Comparison of ENCODE assay signal across 8 mouse cellular contexts in the genomic region with DNA sequence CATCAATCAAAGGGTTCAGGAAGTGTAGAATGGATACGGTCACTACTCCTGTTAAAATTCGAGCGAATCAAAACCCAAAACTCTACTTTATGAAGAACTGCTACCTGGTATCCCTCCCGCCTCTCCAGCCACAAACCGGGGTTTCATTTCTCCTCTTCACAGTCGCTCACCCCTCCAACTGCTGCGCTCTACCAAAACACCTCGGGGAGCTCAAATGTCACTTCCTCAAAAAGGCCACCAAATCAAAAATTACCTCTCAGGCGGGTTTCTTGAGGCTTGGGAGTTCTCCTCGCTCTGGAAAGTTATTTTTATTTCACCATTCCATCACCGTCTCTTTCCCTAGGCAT. TPM values are rescaled to one million over a fixed set of nuclear protein-coding genes. Genes with fewer than 3 reads are reported as not detected.
DNase-seq lines count a peak whose midpoint lies in the region; ATAC-seq and TF ChIP-seq lines count a peak whose summit lies in the region.

No protein-coding gene starts in this region.

- peak overlapping the region; percentile 74 for H3K9ac ChIP-seq in ES-E14 (ENCODE audit: insufficient read depth, low read depth, low read length, poor library complexity, severe bottlenecking)

- DNase-seq in embryo, embryonic 11 days, result peak; percentile 14
- DNase-seq in embryo, embryonic 10 days (ENCODE audit: low spot score), result no peak
- DNase-seq in ES-E14 (ENCODE audit: low read depth, low spot score), result no peak
- DNase-seq in lung, postnatal 36 days, result peak; percentile 28
- DNase-seq in spleen, postnatal 36 days (ENCODE audit: low spot score in 2 of 2), result peak; percentile 76 to 80
- no peak for DNase-seq in right cerebral cortex, postnatal 14 days
- DNase-seq in adrenal gland, postnatal 25 days, result no peak

- H3K4me3 ChIP-seq in ES-E14 (ENCODE audit: insufficient read depth in 1 of 2, low read depth in 1 of 2, low read length in 2 of 2, poor library complexity in 1 of 2, severe bottlenecking in 1 of 2), result peak overlapping the region; percentile 77 to 80

- peak; percentile 68 to 73 for ATAC-seq in hematopoietic stem cell, adult 5-6 weeks (replicated peaks in 1 of 2; ENCODE audit: insufficient read depth in 1 of 2, low FRiP score in 2 of 2, low TSS enrichment in 1 of 2, low read depth in 1 of 2, poor library complexity in 2 of 2, severe bottlenecking in 2 of 2)

- in situ Hi-C loops in ES-E14 (cut with MboI; ENCODE audit: low sequenced_read_pairs in 2 of 2, unreplicated experiment in 2 of 2), result no loop called here

- H3K9me3 ChIP-seq in ES-E14 (ENCODE audit: control insufficient read depth, insufficient read depth, low read depth, low read length), result no peaks in the 10 kb centered on the region

- H3K4me1 ChIP-seq in ES-E14 (ENCODE audit: control insufficient read depth in 2 of 2, insufficient read depth in 2 of 2, low read length in 2 of 2, poor library complexity in 1 of 2), result no peaks in the 10 kb centered on the region

- no peak overlapping the region for H3K27ac ChIP-seq in ES-E14 (ENCODE audit: insufficient read depth, low read depth, low read length, poor library complexity, severe bottlenecking)

- no peaks in the 10 kb centered on the region for H3K36me3 ChIP-seq in ES-E14 (ENCODE audit: control insufficient read depth, insufficient read depth, low read length, poor library complexity, severe bottlenecking)

TF ChIP-seq in ES-E14, 5 proteins besides CTCF, POLR2A, EP300 and RAD21:
- no peak for TF ChIP-seq HCFC1 (IDR thresholded peaks at IDR 0.05; ENCODE audit: borderline replicate concordance, insufficient read depth, low read length)
- no peak for TF ChIP-seq MAFK (IDR thresholded peaks at IDR 0.05; ENCODE audit: insufficient read depth, low read depth, low read length)
- no peak for TF ChIP-seq ZNF384 (IDR thresholded peaks at IDR 0.05; ENCODE audit: low read depth, low read length)
- no peak for TF ChIP-seq CHD2 (IDR thresholded peaks at IDR 0.05; ENCODE audit: low read depth, low read length)
- no peak for TF ChIP-seq ZC3H11A (IDR thresholded peaks at IDR 0.05; ENCODE audit: borderline replicate concordance, low read depth, low read length)
TF ChIP-seq in ES-E14: peak in this region for 0.

RNA-seq across cellular contexts. Expression of a gene that starts 0.6 kb away (rescaled TPM):
- total RNA-seq in ES-E14 (2012; rRNA removed), result 1.7 and 4.7 TPM in 2 replicates
- total RNA-seq in hematopoietic stem cell, adult 5-6 weeks (2017), result 9.7 and 30.6 TPM in 2 replicates
- total RNA-seq in adrenal gland, postnatal 25 days (2021), result 0.85 TPM in 1 of 2 replicates, not detected in the other

Comparison
In these comparisons a context has a peak if more than half of its experiments do, and no peak if none do; other contexts are left out.
1. DNase-seq: peak in embryo, embryonic 11 days (single experiment), lung, postnatal 36 days (single experiment) and spleen, postnatal 36 days (2 of 2); none in embryo, embryonic 10 days (single experiment), ES-E14 (single experiment), right cerebral cortex, postnatal 14 days (single experiment) and adrenal gland, postnatal 25 days (single experiment).